ENCODE assay signal across 8 mouse cellular contexts in genomic region chr17:48281739-48282085, GRCm38 (mm10). TPM values are rescaled to one million over a fixed set of nuclear protein-coding genes. Genes with fewer than 3 reads are reported as not detected.
A peak's percentile ranks its signal among the peaks of the same experiment; 100 is the strongest.
DNase-seq lines count a peak whose midpoint lies in the region; ATAC-seq and TF ChIP-seq lines count a peak whose summit lies in the region.

No protein-coding gene starts in this region.

- no peak for TF ChIP-seq CTCF in liver, embryonic 14.5 days (IDR thresholded peaks at IDR 0.05; ENCODE audit: low read depth)

- H3K4me3 ChIP-seq in liver, embryonic 14.5 days (ENCODE audit: insufficient read depth in 1 of 2, low read depth in 2 of 2, low read length in 2 of 2), result peak overlapping the region; percentile 48 to 72

- peak; percentile 25 for DNase-seq in CD4-positive, CD25-positive, alpha-beta regulatory T cell, adult 2 months (ENCODE audit: low read depth, low spot score)
- DNase-seq in thymus, postnatal 0 days (ENCODE audit: low spot score), result peak; percentile 27
- no peak for DNase-seq in thymus, postnatal 36 days
- DNase-seq in liver, embryonic 14.5 days (ENCODE audit: low read depth in 3 of 3, low spot score in 3 of 3), result no peak
- peak; percentile 38 for DNase-seq in thymus, postnatal 25 days
- no peak for DNase-seq in natural killer cell, adult 2 months (ENCODE audit: low spot score in 2 of 2)
- no peak for DNase-seq in cerebellum, adult 8-10 months

- WGBS in liver, embryonic 14.5 days (ENCODE audit: insufficient replicate concordance), result 9% methylated on average over 3 of the region's 3 CpGs

- H3K4me1 ChIP-seq in liver, embryonic 14.5 days (replicated peaks; ENCODE audit: control insufficient read depth in 2 of 2, insufficient read depth in 2 of 2, low read length in 1 of 2), result peaks cover 17 to 34% of the 10 kb centered on the region in 2 experiments

- no peak for TF ChIP-seq EP300 in liver, embryonic 14.5 days (IDR thresholded peaks at IDR 0.05; ENCODE audit: low read depth)

- no peaks in the 10 kb centered on the region for H3K27me3 ChIP-seq in liver, embryonic 14.5 days (ENCODE audit: control insufficient read depth, insufficient read depth, low read length)

- no peak for ATAC-seq in CD4-positive, CD25-positive, alpha-beta regulatory T cell, adult 4 months
- peak; percentile 54; the same call in 1 of the 2 replicates for ATAC-seq in liver, embryonic 14.5 days (ENCODE audit: insufficient read depth)

- H3K36me3 ChIP-seq in liver, embryonic 14.5 days (replicated peaks; ENCODE audit: control insufficient read depth, insufficient read depth, low read depth), result no peaks in the 10 kb centered on the region

- H3K27ac ChIP-seq in liver, embryonic 14.5 days, result no peak overlapping the region; the same call in none of the 2 replicates

- H3K9me3 ChIP-seq in liver, embryonic 14.5 days (ENCODE audit: control insufficient read depth, low read length), result no peaks in the 10 kb centered on the region

- H3K9ac ChIP-seq in liver, embryonic 14.5 days (replicated peaks), result peak overlapping the region; percentile 69

- peak overlapping the region; percentile 64 for H3K4me2 ChIP-seq in liver, embryonic 14.5 days (ENCODE audit: low read depth)

RNA-seq across cellular contexts. Expression of gene Treml2, which starts 17.6 kb away (rescaled TPM):
- polyA plus RNA-seq in CD4-positive, CD25-positive, alpha-beta regulatory T cell, adult 4 months (2017; shearing (Covaris generic)), result 10 to 100 TPM; 13.2 to 16.8 TPM
- polyA plus RNA-seq in thymus, postnatal 0 days (2015; fragmentation: Nextera tagmentation; extraction: Ambion mirVana), result 8.9 and 11.9 TPM in 2 replicates
- 10.6 and 10.7 TPM in 2 replicates for polyA plus RNA-seq in liver, embryonic 14.5 days (2012; rRNA removed)
- 2.1 and 2.7 TPM in 2 replicates for polyA plus RNA-seq in liver, embryonic 14.5 days (2014; fragmentation: Nextera tagmentation; extraction: Ambion mirVana)

RNA-seq across cellular contexts. Expression of gene Treml4, which starts 17.6 kb away (rescaled TPM):
- polyA plus RNA-seq in CD4-positive, CD25-positive, alpha-beta regulatory T cell, adult 4 months (2017; shearing (Covaris generic)), result 1 to 10 TPM in 1 of 2 experiments, under 1 TPM in 1; 0.87 to 1.8 TPM
- polyA plus RNA-seq in thymus, postnatal 0 days (2015; fragmentation: Nextera tagmentation; extraction: Ambion mirVana), result 0.82 and 1.5 TPM in 2 replicates
- 4.3 and 4.6 TPM in 2 replicates for polyA plus RNA-seq in liver, embryonic 14.5 days (2012; rRNA removed)
- 3.3 and 5.7 TPM in 2 replicates for polyA plus RNA-seq in liver, embryonic 14.5 days (2014; fragmentation: Nextera tagmentation; extraction: Ambion mirVana)

RNA-seq across cellular contexts. Expression of gene Trem3, which starts 34.1 kb away (rescaled TPM):
- polyA plus RNA-seq in CD4-positive, CD25-positive, alpha-beta regulatory T cell, adult 4 months (2017; shearing (Covaris generic)), result not detected
- 0.14 and 0.30 TPM in 2 replicates for polyA plus RNA-seq in thymus, postnatal 0 days (2015; fragmentation: Nextera tagmentation; extraction: Ambion mirVana)
- 1.2 and 1.6 TPM in 2 replicates for polyA plus RNA-seq in liver, embryonic 14.5 days (2012; rRNA removed)
- polyA plus RNA-seq in liver, embryonic 14.5 days (2014; fragmentation: Nextera tagmentation; extraction: Ambion mirVana), result 2.8 and 4.1 TPM in 2 replicates

RNA-seq across cellular contexts. Expression of gene B430306N03Rik, which starts 34.2 kb away (rescaled TPM):
- 1 to 10 TPM; 1.8 to 2.5 TPM for polyA plus RNA-seq in CD4-positive, CD25-positive, alpha-beta regulatory T cell, adult 4 months (2017; shearing (Covaris generic))
- polyA plus RNA-seq in thymus, postnatal 0 days (2015; fragmentation: Nextera tagmentation; extraction: Ambion mirVana), result 0.53 and 0.64 TPM in 2 replicates
- 1.8 and 2.4 TPM in 2 replicates for polyA plus RNA-seq in liver, embryonic 14.5 days (2012; rRNA removed)
- polyA plus RNA-seq in liver, embryonic 14.5 days (2014; fragmentation: Nextera tagmentation; extraction: Ambion mirVana), result 1.9 and 2.6 TPM in 2 replicates

RNA-seq across cellular contexts. Expression of gene Trem1, which starts 49.1 kb away (rescaled TPM):
- polyA plus RNA-seq in CD4-positive, CD25-positive, alpha-beta regulatory T cell, adult 4 months (2017; shearing (Covaris generic)), result not detected
- 0.05 TPM in 2 replicates for polyA plus RNA-seq in thymus, postnatal 0 days (2015; fragmentation: Nextera tagmentation; extraction: Ambion mirVana)
- polyA plus RNA-seq in liver, embryonic 14.5 days (2012; rRNA removed), result 0.32 TPM in 2 replicates
- 0.58 and 0.84 TPM in 2 replicates for polyA plus RNA-seq in liver, embryonic 14.5 days (2014; fragmentation: Nextera tagmentation; extraction: Ambion mirVana)

Comparison
In these comparisons a context has a peak if more than half of its experiments do, and no peak if none do; other contexts are left out.
1. DNase-seq: peak in CD4-positive, CD25-positive, alpha-beta regulatory T cell, adult 2 months (single experiment), thymus, postnatal 0 days (single experiment) and thymus, postnatal 25 days (single experiment); none in thymus, postnatal 36 days (0 of 2), liver, embryonic 14.5 days (0 of 3), natural killer cell, adult 2 months (0 of 2) and cerebellum, adult 8-10 months (single experiment).